Mouse (Mus musculus) kidney, embryonic 16.5 days (tissue): ENCODE results near the gene Ctrc. TPM values are rescaled to one million over a fixed set of nuclear protein-coding genes. Genes with fewer than 3 reads are reported as not detected.
A peak's percentile ranks its signal among the peaks of the same experiment; 100 is the strongest.

Experiments
- ATAC-seq: fragments of 200-750 bp; cut with Nextera tagmentation; 2 replicates; pipeline ENCODE4 v1.8.0; 2017; ENCODE audit warnings: moderate TSS enrichment; ENCODE audit not compliant: low FRiP score, low TSS enrichment
- H3K27ac ChIP-seq: fragments of 300-500 bp; sonication (generic); 2 replicates; pipeline ENCODE4 v1.5.1; 2014; ENCODE audit warnings: low read length
- H3K27me3 ChIP-seq: fragments of 300-500 bp; sonication (generic); 2 replicates; pipeline ENCODE4 v1.6.1; 2014; ENCODE audit warnings: low read length, control low read depth, mixed read lengths; ENCODE audit not compliant: insufficient read depth
- H3K36me3 ChIP-seq: fragments of 300-500 bp; sonication (generic); 2 replicates; pipeline ENCODE4 v1.6.1; 2014; ENCODE audit warnings: low read length, control low read depth, mixed read lengths; ENCODE audit not compliant: insufficient read depth
- H3K4me1 ChIP-seq: fragments of 300-500 bp; sonication (generic); 2 replicates; pipeline ENCODE4 v1.6.1; 2014; ENCODE audit warnings: low read length, control low read depth, mixed read lengths; ENCODE audit not compliant: insufficient read depth
- H3K4me2 ChIP-seq: fragments of 300-500 bp; sonication (generic); replicated peaks from 2 replicates; pipeline ENCODE4 v1.6.1; 2014; ENCODE audit warnings: low read depth, low read length
- H3K4me3 ChIP-seq: fragments of 300-500 bp; sonication (generic); 2 replicates; pipeline ENCODE4 v1.5.1; 2014; ENCODE audit warnings: mild to moderate bottlenecking, low read length
- H3K9ac ChIP-seq: fragments of 300-500 bp; sonication (generic); replicated peaks from 2 replicates; pipeline ENCODE4 v1.6.1; 2014; ENCODE audit warnings: low read length
- H3K9me3 ChIP-seq: fragments of 300-500 bp; sonication (generic); 2 replicates; pipeline ENCODE4 v1.6.1; 2016; ENCODE audit warnings: low read length, control low read depth
- WGBS: fragments of 180-500 bp; shearing (Covaris S2); extraction: QIAGEN DNeasy Blood & Tissue Kit; methylation state at CpG from one replicate; pipeline ENCODE4 v1.1.7; 2014; 5-methylcytosine and 5-hydroxymethylcytosine counted together
- polyA plus RNA-seq: library from polyadenylated mRNA; unstranded; fragments of >200 nt; fragmentation: Nextera tagmentation; extraction: Ambion mirVana; gene quantifications from 2 replicates; pipeline ENCODE4 v1.2.1, GENCODE M21; 2015

Gene Ctrc
- polyA plus RNA-seq, 1 experiment from 2014 or later: not detected

DNA sequence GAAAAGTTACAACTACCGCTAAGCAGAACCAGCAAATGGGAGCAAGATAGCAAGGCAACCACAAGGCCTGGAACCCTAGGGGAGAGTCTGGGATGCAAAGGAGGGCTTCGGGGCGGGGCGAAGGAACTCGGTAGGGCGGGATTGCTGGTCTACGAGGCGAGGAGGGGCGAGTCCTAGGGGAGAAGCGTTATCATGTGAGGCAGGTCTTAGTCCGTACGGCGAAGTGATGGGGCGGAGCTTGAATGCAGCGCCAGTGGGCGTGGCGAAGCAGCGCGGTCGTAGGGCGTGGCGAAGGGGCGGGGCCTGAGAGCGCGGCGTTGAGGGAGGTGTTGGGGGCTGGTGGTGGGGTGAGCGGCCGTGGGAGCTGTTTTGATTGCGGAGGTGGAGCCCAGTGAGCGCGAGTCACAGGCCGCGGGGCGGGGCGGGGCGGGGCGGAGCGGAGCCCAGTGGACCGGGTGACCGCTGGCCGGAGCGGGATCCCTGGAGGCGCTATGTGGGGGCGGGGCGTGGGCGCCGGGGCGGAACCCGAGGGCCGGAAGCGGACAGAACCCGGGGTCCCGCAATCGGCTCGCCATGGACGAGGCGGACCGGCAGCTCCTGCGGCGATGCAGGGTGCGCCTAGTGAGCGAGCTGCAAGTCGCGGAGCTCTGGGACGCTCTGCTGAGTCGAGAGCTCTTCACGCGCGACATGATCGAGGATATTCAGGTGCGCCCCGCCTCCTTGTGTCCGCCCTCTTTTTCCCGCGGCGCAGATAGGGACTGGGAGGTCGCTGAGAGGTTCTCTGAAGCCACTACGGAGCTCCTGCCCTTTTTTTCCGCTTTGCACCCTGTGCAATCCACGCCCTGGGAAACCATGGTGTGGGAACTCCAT is 52.6 kb downstream of the Ctrc start, which contains the start of gene Casp9:
Gene Casp9 (plus strand): TSS at position 331 of the 870 bp plus-strand sequence.
- H3K9ac ChIP-seq: peak within 1 kb of the TSS; percentile 80
- peak; percentile 86 for ATAC-seq
- no peaks in the 10 kb centered on the region for H3K27me3 ChIP-seq
- H3K4me1 ChIP-seq: peaks cover 29% of the 10 kb centered on the region
- H3K9me3 ChIP-seq: no peaks in the 10 kb centered on the region
- peak within 1 kb of the TSS; percentile 98 for H3K27ac ChIP-seq
- H3K4me2 ChIP-seq: peak within 1 kb of the TSS; percentile 77
- peak within 1 kb of the TSS; percentile 78 for H3K4me3 ChIP-seq
- peaks cover 10% of the 10 kb centered on the region; the same call in 1 of the 2 replicates for H3K36me3 ChIP-seq
- under 1% methylated on average over 71 of the region's 80 CpGs for WGBS

DNA sequence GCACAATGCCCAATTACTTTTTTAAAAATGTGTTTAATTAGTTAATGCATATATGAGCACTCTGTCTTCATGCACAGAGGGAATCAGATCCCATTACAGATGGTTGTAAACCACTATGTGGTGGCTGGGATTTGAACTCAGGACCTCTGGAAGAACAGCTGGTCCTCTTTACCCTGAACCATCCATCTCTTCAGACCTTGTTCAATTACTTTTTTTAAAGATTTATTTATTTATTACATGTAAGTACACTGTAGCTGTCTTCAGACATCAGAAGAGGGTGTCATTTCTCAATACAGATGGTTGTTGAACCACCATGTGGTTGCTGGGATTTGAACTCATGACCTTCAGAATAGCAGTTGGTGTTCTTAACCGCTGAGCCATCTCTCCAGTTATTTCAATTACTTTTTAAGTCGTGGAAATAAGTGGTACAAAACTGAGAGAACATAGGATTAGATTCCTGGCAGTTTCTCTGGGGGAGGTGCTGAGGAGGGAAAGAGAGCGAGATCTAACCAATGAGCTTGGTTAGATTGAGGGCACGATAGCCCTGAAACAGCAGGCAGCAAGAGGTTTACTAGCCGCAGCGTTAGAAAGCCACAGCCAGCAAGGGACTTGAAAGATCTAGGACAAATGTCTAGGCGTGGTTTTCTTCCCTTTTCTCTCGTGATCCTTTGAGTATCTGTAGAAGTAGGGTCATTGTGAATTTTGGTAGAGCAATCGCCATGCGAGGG is 53.4 kb downstream of the Ctrc start:
- Histone ChIP-seq H3K4me2 (peak overlapping the region; percentile 77), H3K4me1 (peaks cover 29% of the 10 kb centered on the region), H3K36me3 (peaks cover 8% of the 10 kb centered on the region), H3K4me3 (peak overlapping the region; percentile 78), H3K9me3 (no peaks in the 10 kb centered on the region), H3K27me3 (no peaks in the 10 kb centered on the region), H3K27ac (peak overlapping the region; percentile 98), H3K9ac (peak overlapping the region; percentile 53)
- no peak for ATAC-seq
- WGBS: 8% methylated on average over 10 of the region's 10 CpGs

DNA sequence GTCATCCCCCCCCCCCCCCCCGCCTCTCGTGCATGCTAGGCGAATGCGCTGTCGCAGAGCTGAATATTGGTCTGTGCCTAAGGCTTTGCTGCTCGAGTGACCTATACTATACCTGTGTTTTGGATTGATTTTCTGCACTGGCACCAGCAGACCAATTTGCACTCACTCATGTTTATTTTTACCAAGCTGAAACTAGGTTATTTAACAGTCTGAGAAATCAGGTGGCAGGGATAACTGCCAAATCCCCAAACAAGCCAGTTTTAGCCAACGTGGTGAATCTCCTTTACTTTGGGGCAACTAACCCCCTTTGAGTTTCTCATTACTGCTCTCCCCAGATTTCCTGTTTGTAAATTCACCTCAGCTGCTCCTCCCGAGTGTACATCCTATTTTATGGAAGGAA is 54.2 kb downstream of the Ctrc start:
- Histone ChIP-seq H3K4me3 (no peak overlapping the region), H3K27me3 (no peaks in the 10 kb centered on the region), H3K9ac (no peak overlapping the region), H3K9me3 (no peaks in the 10 kb centered on the region), H3K36me3 (peaks cover 5% of the 10 kb centered on the region), H3K4me1 (peaks cover 29% of the 10 kb centered on the region), H3K27ac (no peak overlapping the region), H3K4me2 (no peak overlapping the region)
- ATAC-seq: no peak
- WGBS: 87% methylated on average over 8 of the region's 8 CpGs

GRCm38 (mm10) chr4:141791486-141791885 is 54.7 kb downstream of the Ctrc start:
- ATAC-seq: no peak
- Histone ChIP-seq H3K4me2 (no peak overlapping the region), H3K9me3 (no peaks in the 10 kb centered on the region), H3K27me3 (no peaks in the 10 kb centered on the region), H3K36me3 (peaks cover 5% of the 10 kb centered on the region), H3K4me1 (peaks cover 29% of the 10 kb centered on the region), H3K27ac (no peak overlapping the region), H3K4me3 (no peak overlapping the region), H3K9ac (no peak overlapping the region)
- WGBS: 94% methylated on average over 7 of the region's 7 CpGs

DNA sequence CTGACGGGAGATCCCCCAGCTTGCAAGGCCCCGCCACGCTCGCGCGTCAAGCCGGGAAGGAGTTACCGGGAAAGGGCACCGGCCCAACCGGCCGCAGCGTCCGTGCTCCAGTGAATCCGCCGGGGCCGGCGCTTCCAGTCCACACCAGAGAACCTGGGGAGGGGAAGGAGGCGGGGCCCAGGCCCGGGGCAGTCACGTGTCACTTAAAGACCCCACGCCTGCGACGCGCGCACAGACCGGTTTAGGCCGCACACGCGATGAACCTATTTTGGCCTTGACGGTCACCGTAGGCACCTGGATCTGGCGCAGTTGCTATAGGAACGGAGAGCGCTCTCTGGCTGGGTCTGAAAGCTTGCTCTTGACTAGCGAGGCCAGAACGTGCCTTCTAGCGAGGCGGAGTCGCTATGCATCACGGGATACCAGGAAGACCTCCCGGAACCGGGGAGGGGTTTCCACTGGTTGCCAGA is 55.6 kb downstream of the Ctrc start, which contains the start of gene Dnajc16:
Gene Dnajc16 (minus strand): TSS at position 408 of the 467 bp plus-strand sequence.
- H3K4me3 ChIP-seq: peak within 1 kb of the TSS; percentile 96
- peaks cover 7% of the 10 kb centered on the region for H3K36me3 ChIP-seq
- peak within 1 kb of the TSS; percentile 96 for H3K9ac ChIP-seq
- peak within 1 kb of the TSS; percentile 74 for H3K27ac ChIP-seq
- H3K9me3 ChIP-seq: no peaks in the 10 kb centered on the region
- H3K4me1 ChIP-seq: peaks cover 21% of the 10 kb centered on the region
- under 1% methylated on average over 42 of the region's 42 CpGs for WGBS
- H3K4me2 ChIP-seq: peak within 1 kb of the TSS; percentile 89
- H3K27me3 ChIP-seq: no peaks in the 10 kb centered on the region
- peak; percentile 88 for ATAC-seq

DNA sequence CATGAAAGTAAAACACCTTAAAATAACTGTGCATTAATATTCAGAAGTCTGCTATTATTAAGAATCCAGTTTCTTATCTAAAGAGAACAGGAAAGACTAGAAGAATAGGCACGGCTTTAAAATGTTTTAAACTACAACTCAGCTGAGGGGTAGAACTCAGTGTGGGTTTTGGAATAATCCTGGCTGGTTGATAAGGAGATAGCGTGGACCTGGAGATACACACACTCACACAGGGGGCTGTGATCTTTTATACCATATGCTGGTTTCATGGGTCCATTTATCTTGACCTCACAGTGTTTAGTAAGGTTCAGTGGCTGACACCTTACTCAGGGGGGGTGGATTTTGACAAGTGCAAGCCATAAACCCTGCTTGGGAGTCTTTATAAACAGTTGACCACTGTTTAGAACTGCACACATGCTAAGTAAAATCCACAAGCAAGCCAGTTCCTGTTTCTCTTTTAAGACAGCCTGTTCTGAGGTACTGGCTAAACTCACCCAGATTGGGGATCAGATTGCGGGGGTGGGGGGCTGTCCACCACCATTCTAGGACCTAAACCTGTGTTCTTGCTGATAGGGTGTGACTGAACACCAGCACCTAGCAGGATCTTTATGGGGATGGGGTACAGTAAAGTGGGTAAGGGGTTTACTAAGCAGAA is 56.5 kb downstream of the Ctrc start:
- Histone ChIP-seq H3K27me3 (no peaks in the 10 kb centered on the region), H3K4me3 (peak overlapping the region; percentile 96), H3K4me1 (peaks cover 12% of the 10 kb centered on the region), H3K9me3 (no peaks in the 10 kb centered on the region), H3K27ac (peak overlapping the region; percentile 74), H3K9ac (peak overlapping the region; percentile 96), H3K36me3 (peaks cover 8% of the 10 kb centered on the region), H3K4me2 (peak overlapping the region; percentile 89)
- no peak for ATAC-seq
- WGBS: 46% methylated on average over 3 of the region's 3 CpGs

GRCm38 (mm10) chr4:141787462-141787861 is 58.7 kb downstream of the Ctrc start:
- no peak for ATAC-seq
- 91% methylated on average over 7 of the region's 7 CpGs for WGBS

GRCm38 (mm10) chr4:141787046-141787445 is 59.1 kb downstream of the Ctrc start:
- ATAC-seq: no peak
- 46% methylated on average over 6 of the region's 6 CpGs for WGBS
- H3K4me1 ChIP-seq: peaks cover 9% of the 10 kb centered on the region
- H3K27ac ChIP-seq: no peak overlapping the region
- H3K9ac ChIP-seq: no peak overlapping the region
- H3K9me3 ChIP-seq: no peaks in the 10 kb centered on the region
- peaks cover 34% of the 10 kb centered on the region for H3K36me3 ChIP-seq
- H3K4me3 ChIP-seq: no peak overlapping the region
- H3K4me2 ChIP-seq: no peak overlapping the region
- H3K27me3 ChIP-seq: no peaks in the 10 kb centered on the region

More at GRCm38 (mm10) chr4:141787462-141787861, 58.7 kb downstream of the Ctrc start:
- Histone ChIP-seq H3K27me3 (no peaks in the 10 kb centered on the region), H3K36me3 (peaks cover 29% of the 10 kb centered on the region), H3K9me3 (no peaks in the 10 kb centered on the region), H3K27ac (no peak overlapping the region), H3K4me1 (peaks cover 9% of the 10 kb centered on the region), H3K4me3 (no peak overlapping the region), H3K4me2 (no peak overlapping the region), H3K9ac (no peak overlapping the region)

DNA sequence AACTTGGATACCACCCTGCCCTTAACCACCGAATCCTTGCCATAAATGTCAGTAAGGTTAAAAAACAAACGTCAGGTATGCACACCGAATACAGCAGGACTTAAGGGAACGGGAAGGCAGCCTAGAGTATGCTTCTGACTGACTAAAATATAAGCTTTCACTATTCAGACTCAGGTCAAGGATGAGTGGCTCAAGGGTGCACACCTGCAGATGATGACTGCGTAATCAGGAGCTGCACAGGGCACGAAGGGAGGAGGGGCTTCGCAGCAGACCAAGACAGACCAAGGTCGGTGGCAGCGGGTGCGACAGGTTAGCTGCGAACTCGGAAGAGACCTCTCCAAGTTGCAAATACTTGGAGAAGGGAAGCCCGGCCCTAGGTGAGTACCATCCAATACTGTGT is 60.0 kb downstream of the Ctrc start:
- Histone ChIP-seq H3K4me3 (no peak overlapping the region), H3K27ac (no peak overlapping the region), H3K27me3 (no peaks in the 10 kb centered on the region), H3K36me3 (peaks cover 41% of the 10 kb centered on the region), H3K9me3 (no peaks in the 10 kb centered on the region), H3K4me1 (peaks cover 8% of the 10 kb centered on the region), H3K4me2 (no peak overlapping the region), H3K9ac (no peak overlapping the region)
- 79% methylated on average over 13 of the region's 13 CpGs for WGBS
- no peak for ATAC-seq
